Mouse (Mus musculus) layer of hippocampus, adult 6 months (tissue): ENCODE data around the gene Dnaaf3. TPM values are rescaled to one million over a fixed set of nuclear protein-coding genes. Genes with fewer than 3 reads are reported as not detected.

Experiments used
- long read RNA-seq, 2 experiments: library from polyadenylated mRNA; unstranded; transcript quantifications; one replicate each; pipeline ENCODE4 v2.0.0; 2019 to 2020
- microRNA-seq: library from miRNA; unstranded; fragments of <30 nt; microRNA quantifications from one replicate; pipeline ENCODE4 v1.2.0, GENCODE M21; 2020
- polyA plus RNA-seq: library from polyadenylated mRNA; unstranded; fragments of <200 nt; fragmentation: Nextera tagmentation; gene quantifications from 2 replicates; pipeline ENCODE4 v1.2.3, GENCODE M21; 2021

Gene Dnaaf3
- polyA plus RNA-seq = 0.36 and 0.69 TPM in 2 replicates
- long read RNA-seq, experiment 1 = 0 reads
- long read RNA-seq, experiment 2 = 0 reads

DNA sequence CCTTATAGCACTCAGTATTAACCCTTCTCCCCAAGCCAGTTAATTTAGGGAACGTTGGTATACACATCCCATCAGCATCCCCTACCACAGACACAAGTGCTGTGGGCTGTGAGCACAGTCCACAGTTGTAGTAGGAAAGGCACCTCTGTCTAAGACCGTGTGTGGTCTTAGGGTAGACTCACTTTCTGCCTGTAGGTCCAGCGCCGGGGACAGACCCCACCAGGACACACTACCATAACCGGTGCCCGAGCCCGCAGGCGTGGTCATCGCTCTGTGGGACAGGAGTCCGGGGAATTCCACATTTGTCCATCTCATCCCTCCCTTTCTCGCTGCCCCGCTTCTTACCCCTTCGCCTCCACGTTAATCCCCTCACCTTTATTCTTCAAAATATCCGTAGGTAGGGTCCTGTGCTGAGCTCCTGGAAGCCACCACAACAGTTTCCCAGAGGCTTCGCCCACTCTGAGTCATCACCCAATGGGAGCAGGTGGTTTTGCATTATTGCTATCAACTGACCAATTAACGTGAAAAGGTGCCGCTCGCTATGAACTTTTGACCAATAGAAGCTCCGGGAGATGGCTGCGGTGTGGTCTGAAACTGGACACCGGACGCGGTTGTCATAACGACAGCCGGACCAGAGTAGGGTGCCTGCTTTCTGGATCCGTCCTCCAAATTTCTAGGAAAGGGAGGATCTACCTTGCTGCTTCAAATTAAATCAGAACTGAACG is at the start of gene Dnaaf3:
TSS of gene Dnaaf3 (minus strand) at position 449 of the 725 bp plus-strand sequence.

DNA sequence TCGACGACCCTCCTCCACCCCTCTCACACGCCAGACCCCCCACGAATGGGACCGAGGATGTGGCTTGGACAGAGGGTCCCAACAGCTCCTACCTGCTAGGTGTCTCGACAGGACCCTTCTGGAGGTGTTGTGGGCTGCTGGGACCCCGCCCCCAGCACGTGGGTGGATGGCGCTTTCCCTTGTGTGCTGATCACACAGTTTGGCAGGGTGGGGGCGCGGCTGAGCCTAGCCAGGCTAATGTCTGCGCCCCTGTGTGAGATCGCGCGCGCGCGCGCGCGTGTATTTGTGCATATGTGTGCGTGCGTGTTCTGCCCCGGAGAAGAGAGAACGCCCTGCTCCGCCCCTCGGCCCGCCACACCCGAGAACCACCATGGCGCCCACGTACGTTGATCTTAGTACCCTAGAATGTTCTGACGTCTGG is 15.0 kb upstream of the Dnaaf3 start, which contains the start of gene Syt5:
TSS of gene Syt5 (minus strand) at position 321 of the 421 bp plus-strand sequence.

DNA sequence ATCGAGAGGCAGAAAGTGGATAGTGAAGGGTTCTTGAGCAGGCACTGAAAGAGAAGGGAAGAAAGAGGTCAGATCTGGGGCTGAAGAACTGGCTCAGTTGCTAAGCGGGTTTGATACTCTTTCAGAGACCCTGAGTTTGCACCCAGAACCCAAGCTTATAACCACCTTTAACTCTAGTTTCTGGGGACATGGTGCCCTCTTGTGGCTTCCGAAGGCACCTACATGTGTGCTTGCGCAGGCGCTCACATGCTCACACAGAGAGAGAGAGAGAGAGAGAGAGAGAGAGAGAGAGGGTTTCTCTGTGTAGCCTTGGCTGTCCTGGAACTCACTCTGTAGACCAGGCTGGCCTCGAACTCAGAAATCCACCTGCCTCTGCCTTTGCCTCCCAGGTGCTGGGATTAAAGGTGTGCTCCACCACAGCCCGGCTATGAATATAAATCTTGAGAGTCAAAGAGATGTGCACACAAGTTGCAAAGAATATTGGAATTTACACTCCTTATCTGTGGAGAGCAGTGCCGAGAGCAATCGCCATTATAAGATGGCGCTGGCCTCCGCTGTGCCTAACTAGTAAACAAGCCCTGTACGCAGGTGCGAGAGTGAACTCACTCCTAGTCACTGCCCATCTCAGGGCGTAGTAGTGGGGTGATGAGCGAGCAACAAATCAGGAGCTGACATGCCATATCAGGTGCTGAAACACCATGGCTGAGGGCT is 7.9 kb downstream of the Dnaaf3 start, which contains the start of gene Tnni3:
TSS of gene Tnni3 (minus strand) at position 18 of the 711 bp plus-strand sequence.

DNA sequence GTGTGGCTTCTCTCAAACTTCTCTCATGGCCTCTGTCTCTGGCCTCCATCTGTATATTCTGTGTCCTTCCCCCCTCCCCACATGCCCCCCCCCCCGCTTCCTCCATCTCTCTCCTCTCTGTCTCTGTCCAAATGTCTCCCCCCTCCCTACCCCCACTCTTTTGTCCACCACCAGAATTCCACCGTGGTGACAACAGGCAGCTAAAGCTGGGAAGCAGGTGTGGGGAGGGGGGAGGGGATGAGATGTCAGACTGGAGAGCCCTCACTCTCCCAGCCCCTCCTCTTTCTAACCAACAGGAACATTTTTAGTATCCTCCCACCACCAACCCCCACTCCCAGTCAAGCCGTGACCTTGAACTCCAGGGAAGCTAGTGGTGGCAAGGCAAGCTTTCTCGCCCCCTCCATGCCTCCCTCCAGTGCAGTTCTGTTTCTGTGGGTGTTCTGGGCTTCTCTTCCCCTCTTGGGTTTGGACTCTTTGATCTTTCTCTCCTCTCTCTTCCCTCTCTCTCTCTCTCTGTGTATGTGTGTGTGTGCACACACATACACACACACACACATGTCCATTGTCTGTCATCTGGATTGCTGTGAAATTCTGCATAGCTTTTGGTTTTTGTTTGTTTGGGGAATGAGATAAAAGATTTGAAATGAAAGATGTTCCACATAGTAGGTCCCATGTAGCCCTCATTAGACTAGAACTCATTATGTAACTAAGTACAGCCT is 15.8 kb downstream of the Dnaaf3 start, which contains the start of gene Tnnt1:
TSS of gene Tnnt1 (minus strand) at position 51 of the 719 bp plus-strand sequence.

DNA sequence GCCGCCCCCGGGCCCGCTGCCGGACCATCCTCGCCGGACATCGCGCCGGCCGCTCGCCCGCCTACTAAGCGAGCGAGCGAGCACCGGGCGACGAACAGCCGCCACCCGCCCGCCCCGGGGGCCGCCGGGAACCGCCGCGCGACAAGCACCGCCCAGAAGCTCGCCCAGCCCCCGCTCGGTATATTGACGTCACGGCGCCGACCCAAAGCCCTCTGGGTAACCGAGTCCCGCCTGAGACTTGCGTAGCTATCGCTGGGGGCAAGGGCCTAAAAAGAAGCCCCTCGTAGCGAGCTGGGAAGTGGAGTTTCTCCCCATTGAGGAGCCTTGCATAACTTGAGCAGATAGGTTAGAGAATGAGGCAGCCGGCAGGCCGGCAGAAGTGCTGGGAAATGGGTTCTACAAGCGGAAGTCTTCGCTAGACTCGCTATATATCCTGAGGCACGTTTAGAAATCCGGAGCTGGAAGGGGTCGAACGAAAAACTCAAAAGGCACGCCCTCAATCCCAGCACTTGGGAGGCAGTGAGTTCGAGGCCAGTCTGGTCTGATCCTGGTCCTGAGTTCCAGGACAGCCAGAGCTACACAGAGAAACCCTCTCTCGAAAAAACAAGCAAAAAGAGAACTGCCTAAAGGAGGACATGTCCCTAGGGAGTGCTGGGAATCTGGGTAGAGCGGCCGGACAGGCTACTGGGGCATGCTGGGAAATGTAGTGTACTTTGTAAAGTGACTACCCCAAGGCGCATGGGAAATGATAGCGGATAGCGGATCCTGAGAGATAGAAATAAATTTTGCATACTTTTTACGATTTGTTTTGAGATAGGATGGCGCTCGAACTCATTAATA is 30.5 kb downstream of the Dnaaf3 start, which contains the start of gene Ppp1r12c:
TSS of gene Ppp1r12c (minus strand) at position 123 of the 840 bp plus-strand sequence.

Small RNAs within 50 kb of the gene (microRNA-seq; reads per million reads assigned to microRNA genes)
- not detected for gene Gm23577

Other genes starting within 250 kb of the Dnaaf3 start
- not detected in 2 replicates for gene Ncr1, start 194.7 kb downstream of the Dnaaf3 start, polyA plus RNA-seq
- not detected in 2 replicates for gene Gp6, start 134.7 kb downstream of the Dnaaf3 start, polyA plus RNA-seq
- 24.6 and 35.6 TPM in 2 replicates for gene Rdh13, start 86.8 kb downstream of the Dnaaf3 start, polyA plus RNA-seq
- gene Eps8l1, start 71.8 kb downstream of the Dnaaf3 start, polyA plus RNA-seq = 3.0 and 3.6 TPM in 2 replicates
- gene Ppp1r12c, start 30.8 kb downstream of the Dnaaf3 start, polyA plus RNA-seq = 18.6 and 18.7 TPM in 2 replicates
- gene Tnnt1, start 16.1 kb downstream of the Dnaaf3 start, polyA plus RNA-seq = 3.2 and 3.3 TPM in 2 replicates
- 0.31 TPM in 1 of 2 replicates, not detected in the other for gene Tnni3, start 8.2 kb downstream of the Dnaaf3 start, polyA plus RNA-seq
- gene Syt5, start 15.1 kb upstream of the Dnaaf3 start, polyA plus RNA-seq = 292 and 326 TPM in 2 replicates
- gene Ptprh, start 71.6 kb upstream of the Dnaaf3 start, polyA plus RNA-seq = 0.05 and 0.08 TPM in 2 replicates
- 0.38 TPM in 1 of 2 replicates, not detected in the other for gene Tmem86b, start 99.0 kb upstream of the Dnaaf3 start, polyA plus RNA-seq
- 3.4 and 5.9 TPM in 2 replicates for gene Ppp6r1, start 126.6 kb upstream of the Dnaaf3 start, polyA plus RNA-seq
- 137 and 145 TPM in 2 replicates for gene Hspbp1, start 152.6 kb upstream of the Dnaaf3 start, polyA plus RNA-seq
- 3.8 and 6.0 TPM in 2 replicates for gene Brsk1, start 158.2 kb upstream of the Dnaaf3 start, polyA plus RNA-seq
- not detected in 2 replicates for gene Tmem150b, start 192.8 kb upstream of the Dnaaf3 start, polyA plus RNA-seq
- gene Kmt5c, start 207.7 kb upstream of the Dnaaf3 start, polyA plus RNA-seq = 4.3 and 4.5 TPM in 2 replicates
- 19.8 and 42.8 TPM in 2 replicates for gene Cox6b2, start 220.6 kb upstream of the Dnaaf3 start, polyA plus RNA-seq
- gene Fam71e2, start 238.8 kb upstream of the Dnaaf3 start, polyA plus RNA-seq = not detected in 2 replicates